Mouse (Mus musculus): ENCODE measurements around the gene Cacna2d3.

The Cacna2d3 gene

DNA sequence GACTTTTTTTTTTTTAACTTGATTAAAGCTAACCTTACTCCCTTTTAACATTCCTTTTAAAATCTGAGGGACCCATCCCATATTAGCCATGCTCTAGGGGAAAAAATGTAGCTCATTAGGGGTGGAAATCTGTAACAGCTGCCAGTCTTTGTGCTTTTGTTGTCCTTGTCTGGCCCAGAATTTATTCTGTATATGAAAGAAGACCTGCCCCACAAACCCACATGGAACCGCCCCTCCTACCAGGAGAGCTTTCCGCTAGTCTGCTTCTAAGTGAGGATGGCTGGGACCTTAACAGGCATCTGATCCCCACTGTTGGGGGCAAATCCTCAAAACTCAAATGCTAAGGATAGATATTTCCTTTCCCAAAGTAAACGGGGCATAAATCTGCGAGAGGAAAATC is 279.2 kb downstream of the Cacna2d3 start:
- no peak for TF ChIP-seq POU5F1 (IDR thresholded peaks at IDR 0.05; ENCODE audit: borderline replicate concordance, low read length)
- Histone ChIP-seq H3K27me3 (ENCODE audit: insufficient read depth, low read length) (no peaks in the 10 kb centered on the region), H3K4me1 (replicated peaks; ENCODE audit: low read depth, low read length) (no peaks in the 10 kb centered on the region), H3K4me3 (replicated peaks; ENCODE audit: low read length) (no peak overlapping the region), H3K36me3 (ENCODE audit: insufficient read depth, low read length) (no peaks in the 10 kb centered on the region), H3K9me3 (ENCODE audit: low read length) (no peaks in the 10 kb centered on the region)

DNA sequence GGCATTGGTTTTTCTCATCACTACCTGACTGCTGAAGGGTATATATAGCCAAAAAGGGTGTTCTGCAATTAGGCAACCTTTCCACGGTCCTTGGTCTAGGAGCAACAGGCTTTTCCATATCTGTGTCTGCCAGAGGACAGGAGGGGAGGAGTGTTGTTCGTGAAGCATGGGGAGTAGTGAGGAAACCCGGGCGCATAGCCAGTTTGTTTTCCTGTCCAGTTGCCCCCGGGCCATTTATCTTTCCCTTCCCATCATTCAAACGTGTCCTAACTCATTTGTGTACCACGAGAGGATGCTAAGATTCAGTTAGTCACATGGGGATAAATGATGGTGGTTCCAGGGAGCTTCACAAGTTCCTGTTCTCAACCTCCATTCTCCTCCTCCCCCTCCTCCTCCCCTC is 283.0 kb downstream of the Cacna2d3 start:
- Histone ChIP-seq H3K36me3 (ENCODE audit: insufficient read depth, low read length) (no peaks in the 10 kb centered on the region), H3K9me3 (ENCODE audit: low read length) (no peaks in the 10 kb centered on the region), H3K4me3 (replicated peaks; ENCODE audit: low read length) (no peak overlapping the region), H3K4me1 (replicated peaks; ENCODE audit: low read depth, low read length) (peaks cover 4% of the 10 kb centered on the region), H3K27me3 (ENCODE audit: insufficient read depth, low read length) (no peaks in the 10 kb centered on the region)
- no peak for TF ChIP-seq CTCF (conservative IDR thresholded peaks at IDR 0.05; ENCODE audit: low read length)
- TF ChIP-seq NANOG (IDR thresholded peaks at IDR 0.05; ENCODE audit: borderline replicate concordance, low read length), result no peak
- TF ChIP-seq POU5F1 (IDR thresholded peaks at IDR 0.05; ENCODE audit: borderline replicate concordance, low read length), result no peak

DNA sequence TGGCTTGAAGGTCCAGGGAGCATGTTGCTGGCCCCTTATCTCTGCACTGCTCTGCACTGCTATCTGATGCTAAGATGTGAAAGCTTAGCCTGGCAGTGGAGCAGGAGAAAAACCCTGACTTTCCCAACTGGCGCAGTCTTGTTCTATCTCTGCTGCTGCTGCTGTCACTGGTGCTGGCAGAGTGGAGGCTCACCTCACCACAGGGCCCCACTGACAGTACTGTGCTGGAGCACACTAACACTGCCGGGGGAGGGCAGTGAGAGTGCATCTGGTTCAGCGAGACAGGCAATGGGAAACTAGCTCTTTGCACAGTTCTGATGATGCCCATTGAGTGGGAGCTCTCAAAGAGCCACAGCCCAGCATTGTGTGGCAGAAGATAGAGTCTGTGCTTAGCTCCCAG is 283.4 kb downstream of the Cacna2d3 start:
- Histone ChIP-seq H3K27me3 (ENCODE audit: insufficient read depth, low read length) (no peaks in the 10 kb centered on the region), H3K4me1 (replicated peaks; ENCODE audit: low read depth, low read length) (peaks cover 7% of the 10 kb centered on the region), H3K9me3 (ENCODE audit: low read length) (no peaks in the 10 kb centered on the region), H3K36me3 (ENCODE audit: insufficient read depth, low read length) (no peaks in the 10 kb centered on the region), H3K4me3 (replicated peaks; ENCODE audit: low read length) (no peak overlapping the region)
- TF ChIP-seq NANOG (IDR thresholded peaks at IDR 0.05; ENCODE audit: borderline replicate concordance, low read length) (no peak), CTCF (conservative IDR thresholded peaks at IDR 0.05; ENCODE audit: low read length) (no peak)

- H3K36me3 ChIP-seq (ENCODE audit: insufficient read depth, low read length), result no peaks in the 10 kb centered on the region
- no peak for TF ChIP-seq NANOG (IDR thresholded peaks at IDR 0.05; ENCODE audit: borderline replicate concordance, low read length)
- TF ChIP-seq POU5F1 (IDR thresholded peaks at IDR 0.05; ENCODE audit: borderline replicate concordance, low read length), result no peak
- no peak for TF ChIP-seq CTCF (conservative IDR thresholded peaks at IDR 0.05; ENCODE audit: low read length)
- H3K27me3 ChIP-seq (ENCODE audit: insufficient read depth, low read length), result no peaks in the 10 kb centered on the region
- H3K4me3 ChIP-seq (replicated peaks; ENCODE audit: low read length), result no peak overlapping the region
- H3K9me3 ChIP-seq (ENCODE audit: low read length), result no peaks in the 10 kb centered on the region
- peaks cover 16% of the 10 kb centered on the region for H3K4me1 ChIP-seq (replicated peaks; ENCODE audit: low read depth, low read length)
Observed at GRCm38 (mm10) chr14:29435203-29435602, 286.5 kb downstream of the Cacna2d3 start.

- H3K27me3 ChIP-seq (ENCODE audit: insufficient read depth, low read length), result no peaks in the 10 kb centered on the region
- H3K9me3 ChIP-seq (ENCODE audit: low read length), result no peaks in the 10 kb centered on the region
- peaks cover 16% of the 10 kb centered on the region for H3K4me1 ChIP-seq (replicated peaks; ENCODE audit: low read depth, low read length)
- no peaks in the 10 kb centered on the region for H3K36me3 ChIP-seq (ENCODE audit: insufficient read depth, low read length)
- TF ChIP-seq NANOG (IDR thresholded peaks at IDR 0.05; ENCODE audit: borderline replicate concordance, low read length), result no peak
- no peak for TF ChIP-seq CTCF (conservative IDR thresholded peaks at IDR 0.05; ENCODE audit: low read length)
- no peak for TF ChIP-seq POU5F1 (IDR thresholded peaks at IDR 0.05; ENCODE audit: borderline replicate concordance, low read length)
- no peak overlapping the region for H3K4me3 ChIP-seq (replicated peaks; ENCODE audit: low read length)
Observed at GRCm38 (mm10) chr14:29433716-29434115, 287.9 kb downstream of the Cacna2d3 start.

DNA sequence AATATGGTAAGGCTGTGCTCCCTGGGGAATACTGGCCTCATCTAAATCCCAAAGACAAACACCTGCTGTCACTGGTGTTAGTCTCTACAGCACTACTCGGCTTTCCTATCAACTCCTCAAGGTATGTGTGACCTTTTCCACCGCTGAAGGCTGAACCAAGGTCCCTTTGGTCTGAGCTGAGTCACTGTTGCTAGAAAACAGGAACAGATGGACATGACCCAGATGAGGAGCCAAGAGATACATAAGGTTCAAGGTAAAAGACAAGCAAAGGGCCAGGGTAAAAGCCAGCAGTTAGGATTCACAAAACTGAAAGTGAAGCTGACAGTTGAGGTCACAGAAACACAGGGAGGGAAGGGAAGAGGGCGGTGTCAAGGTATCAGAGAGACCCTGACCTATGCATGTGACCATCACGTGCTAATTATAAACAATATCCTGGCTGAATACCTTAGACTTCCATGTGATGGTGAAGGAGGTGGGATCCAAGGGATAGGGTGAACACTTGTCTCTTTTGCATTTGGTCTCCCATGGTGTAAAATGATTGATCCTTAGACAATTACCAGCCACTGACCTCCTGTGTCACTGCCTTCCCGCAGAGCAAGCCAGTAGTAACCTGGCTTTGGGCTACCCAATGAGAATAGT is 288.5 kb downstream of the Cacna2d3 start:
- no peaks in the 10 kb centered on the region for H3K36me3 ChIP-seq (ENCODE audit: insufficient read depth, low read length)
- H3K4me3 ChIP-seq (replicated peaks; ENCODE audit: low read length), result no peak overlapping the region
- TF ChIP-seq POU5F1 (IDR thresholded peaks at IDR 0.05; ENCODE audit: borderline replicate concordance, low read length) (no peak), CTCF (conservative IDR thresholded peaks at IDR 0.05; ENCODE audit: low read length) (no peak), NANOG (IDR thresholded peaks at IDR 0.05; ENCODE audit: borderline replicate concordance, low read length) (no peak; the same call in 1 of the 2 replicates)
- H3K4me1 ChIP-seq (replicated peaks; ENCODE audit: low read depth, low read length), result peaks cover 16% of the 10 kb centered on the region
- no peaks in the 10 kb centered on the region for H3K27me3 ChIP-seq (ENCODE audit: insufficient read depth, low read length)
- no peaks in the 10 kb centered on the region for H3K9me3 ChIP-seq (ENCODE audit: low read length)

GRCm38 (mm10) chr14:29429788-29430187 is 291.9 kb downstream of the Cacna2d3 start:
- TF ChIP-seq POU5F1 (IDR thresholded peaks at IDR 0.05; ENCODE audit: borderline replicate concordance, low read length), result no peak
- TF ChIP-seq NANOG (IDR thresholded peaks at IDR 0.05; ENCODE audit: borderline replicate concordance, low read length), result no peak
- TF ChIP-seq CTCF (conservative IDR thresholded peaks at IDR 0.05; ENCODE audit: low read length), result no peak
- Histone ChIP-seq H3K36me3 (ENCODE audit: insufficient read depth, low read length) (no peaks in the 10 kb centered on the region), H3K4me1 (replicated peaks; ENCODE audit: low read depth, low read length) (peaks cover 16% of the 10 kb centered on the region), H3K27me3 (ENCODE audit: insufficient read depth, low read length) (no peaks in the 10 kb centered on the region), H3K4me3 (replicated peaks; ENCODE audit: low read length) (no peak overlapping the region), H3K9me3 (ENCODE audit: low read length) (no peaks in the 10 kb centered on the region)

DNA sequence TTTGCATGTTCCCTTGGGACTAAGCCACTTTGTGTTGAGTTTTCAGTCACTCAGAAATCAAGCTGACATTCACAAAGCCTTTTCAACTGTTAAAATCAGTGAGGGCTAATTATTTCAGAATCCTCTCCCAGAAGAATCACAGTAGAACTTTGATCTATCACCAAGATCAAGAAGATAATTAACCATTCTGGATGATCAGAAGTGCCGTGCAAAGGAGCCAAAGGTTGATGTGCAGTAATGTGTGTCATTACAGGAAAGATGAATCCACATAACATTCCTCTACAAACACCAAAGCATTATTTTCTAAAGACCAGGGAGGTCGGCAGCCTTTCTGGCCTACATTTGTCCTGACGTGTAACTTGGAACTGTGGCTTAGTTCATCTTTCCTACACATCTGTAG is 296.0 kb downstream of the Cacna2d3 start:
- no peak overlapping the region for H3K4me3 ChIP-seq (replicated peaks; ENCODE audit: low read length)
- H3K4me1 ChIP-seq (replicated peaks; ENCODE audit: low read depth, low read length), result no peaks in the 10 kb centered on the region
- no peaks in the 10 kb centered on the region for H3K27me3 ChIP-seq (ENCODE audit: insufficient read depth, low read length)
- H3K9me3 ChIP-seq (ENCODE audit: low read length), result no peaks in the 10 kb centered on the region
- TF ChIP-seq CTCF (conservative IDR thresholded peaks at IDR 0.05; ENCODE audit: low read length) (no peak), NANOG (IDR thresholded peaks at IDR 0.05; ENCODE audit: borderline replicate concordance, low read length) (no peak), POU5F1 (IDR thresholded peaks at IDR 0.05; ENCODE audit: borderline replicate concordance, low read length) (no peak)
- no peaks in the 10 kb centered on the region for H3K36me3 ChIP-seq (ENCODE audit: insufficient read depth, low read length)

DNA sequence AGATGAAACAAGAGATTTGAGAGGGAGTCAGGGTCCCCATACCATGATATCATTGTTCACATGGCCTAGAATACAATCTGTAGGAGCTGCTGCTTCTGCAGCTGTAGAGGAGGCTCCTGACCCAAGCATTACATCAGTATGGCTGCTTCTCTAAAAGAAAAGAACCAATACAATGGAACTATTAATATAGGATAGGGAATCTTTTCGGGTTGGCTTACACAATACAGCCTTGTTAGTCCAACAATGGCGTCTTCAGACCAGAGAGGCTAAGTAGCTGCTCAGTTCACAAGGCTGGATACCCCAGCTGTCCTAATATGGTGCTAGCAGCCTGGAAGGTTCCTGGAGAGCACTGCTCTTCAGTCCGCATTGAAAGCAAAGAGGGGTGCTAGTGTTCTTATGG is 296.5 kb downstream of the Cacna2d3 start:
- Histone ChIP-seq H3K36me3 (ENCODE audit: insufficient read depth, low read length) (no peaks in the 10 kb centered on the region), H3K4me3 (replicated peaks; ENCODE audit: low read length) (no peak overlapping the region), H3K4me1 (replicated peaks; ENCODE audit: low read depth, low read length) (no peaks in the 10 kb centered on the region), H3K27me3 (ENCODE audit: insufficient read depth, low read length) (no peaks in the 10 kb centered on the region), H3K9me3 (ENCODE audit: low read length) (no peaks in the 10 kb centered on the region)
- TF ChIP-seq CTCF (conservative IDR thresholded peaks at IDR 0.05; ENCODE audit: low read length), result no peak
- TF ChIP-seq POU5F1 (IDR thresholded peaks at IDR 0.05; ENCODE audit: borderline replicate concordance, low read length), result no peak

Data from E14TG2a.4 (cell line).